Mouse (Mus musculus): ENCODE results near the gene Map3k5.

Gene Map3k5

GRCm38 (mm10) chr10:20159308-20159707 is 225.0 kb downstream of the Map3k5 start:
- DNase-seq (ENCODE audit: low spot score) = no peak

- DNase-seq (ENCODE audit: low spot score) = no peak
These were observed 226.6 kb downstream of the Map3k5 start for GRCm38 (mm10) chr10:20160914-20161313.

DNA sequence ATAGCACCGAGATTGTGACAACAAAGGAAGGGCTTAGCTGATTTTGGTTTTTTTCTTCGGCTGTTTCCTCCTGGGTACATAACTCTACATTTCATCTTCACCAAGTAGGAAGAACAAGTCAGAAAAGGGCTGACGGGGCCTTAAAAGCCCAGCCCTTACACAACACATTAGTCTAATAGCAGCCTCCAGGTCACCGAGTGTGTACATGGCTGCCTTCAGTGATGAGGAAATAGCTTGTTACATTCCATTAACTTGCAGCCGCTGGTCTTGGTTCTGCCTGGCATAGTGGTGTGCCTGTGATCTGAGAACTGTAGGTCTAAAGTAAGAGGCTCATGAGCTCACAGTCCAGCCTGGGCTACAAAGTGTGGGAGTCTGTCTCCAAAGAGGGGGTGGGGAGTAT is 230.5 kb downstream of the Map3k5 start:
- no peak for DNase-seq (ENCODE audit: low spot score)

GRCm38 (mm10) chr10:20166797-20167196 is 232.5 kb downstream of the Map3k5 start:
- no peak for DNase-seq (ENCODE audit: low spot score)

DNA sequence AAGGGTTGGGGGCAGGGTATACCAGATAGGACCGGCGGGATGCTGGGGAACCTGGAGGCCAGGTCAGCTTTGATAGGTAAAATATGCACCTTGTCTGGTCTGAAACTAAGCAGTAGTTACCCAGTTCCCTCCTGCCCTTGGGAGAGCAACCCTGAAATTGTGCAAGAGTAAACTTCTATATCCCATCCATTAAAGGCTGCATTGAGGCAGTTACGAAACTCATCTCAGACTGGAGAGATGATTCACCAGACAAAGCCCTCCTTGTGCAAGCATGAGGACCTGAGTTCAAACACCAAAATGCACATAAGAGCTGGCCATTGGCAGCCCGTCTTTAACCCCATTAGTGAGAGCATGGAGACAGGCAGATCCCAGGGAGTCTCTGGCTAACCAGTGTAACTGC is 233.2 kb downstream of the Map3k5 start:
- no peak for DNase-seq (ENCODE audit: low spot score)

GRCm38 (mm10) chr10:20169182-20169674 is 235.0 kb downstream of the Map3k5 start:
- DNase-seq (ENCODE audit: low spot score) = no peak

GRCm38 (mm10) chr10:20169927-20170604 is 235.8 kb downstream of the Map3k5 start:
- DNase-seq (ENCODE audit: low spot score) = no peak

DNA sequence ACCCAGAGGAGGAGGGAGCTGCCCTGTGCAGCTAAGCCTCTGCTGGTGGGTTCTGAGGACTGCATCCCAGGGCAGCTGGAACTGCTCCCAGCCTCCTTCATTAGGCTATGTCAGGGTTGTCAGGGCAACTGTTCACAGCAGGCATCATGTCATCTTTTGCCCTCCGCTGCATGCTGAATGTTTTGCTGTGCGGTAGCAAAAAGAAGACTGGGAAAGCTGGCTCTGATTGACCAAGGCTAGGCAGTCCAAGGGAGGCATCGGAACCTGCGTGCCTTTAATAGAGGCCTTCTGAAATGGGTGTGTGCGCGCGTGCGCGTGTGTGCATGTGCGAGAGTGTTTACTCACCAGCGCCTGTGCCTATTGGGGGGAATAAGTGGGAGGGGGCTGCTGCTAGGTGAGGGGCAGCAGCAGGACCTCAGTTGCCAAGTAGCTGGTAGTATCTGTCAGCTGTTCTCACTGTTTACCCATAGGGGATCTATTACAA is 236.4 kb downstream of the Map3k5 start:
- DNase-seq (ENCODE audit: low spot score) = no peak

GRCm38 (mm10) chr10:20171209-20171608 is 236.9 kb downstream of the Map3k5 start:
- DNase-seq (ENCODE audit: low spot score) = no peak

DNA sequence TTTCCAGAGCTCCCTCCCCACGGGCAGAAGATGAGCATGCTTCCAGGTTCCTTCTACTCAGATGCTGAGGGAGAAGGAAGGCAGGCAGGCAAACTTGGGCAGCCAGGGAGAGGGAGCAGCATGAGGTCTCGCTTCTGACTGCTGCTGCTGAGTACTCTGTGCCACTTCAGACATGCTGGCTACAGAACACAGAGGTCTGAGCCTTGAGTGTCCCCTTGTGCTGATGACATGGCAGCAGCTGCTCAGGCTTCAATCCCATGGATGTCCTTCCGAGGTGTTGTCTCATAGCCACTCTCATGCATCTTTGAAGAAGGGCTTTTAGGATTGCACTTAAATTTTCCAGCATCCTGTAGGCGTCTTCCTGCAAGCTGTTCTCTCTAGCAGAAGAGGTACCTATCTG is 237.5 kb downstream of the Map3k5 start:
- DNase-seq (ENCODE audit: low spot score) = no peak

DNA sequence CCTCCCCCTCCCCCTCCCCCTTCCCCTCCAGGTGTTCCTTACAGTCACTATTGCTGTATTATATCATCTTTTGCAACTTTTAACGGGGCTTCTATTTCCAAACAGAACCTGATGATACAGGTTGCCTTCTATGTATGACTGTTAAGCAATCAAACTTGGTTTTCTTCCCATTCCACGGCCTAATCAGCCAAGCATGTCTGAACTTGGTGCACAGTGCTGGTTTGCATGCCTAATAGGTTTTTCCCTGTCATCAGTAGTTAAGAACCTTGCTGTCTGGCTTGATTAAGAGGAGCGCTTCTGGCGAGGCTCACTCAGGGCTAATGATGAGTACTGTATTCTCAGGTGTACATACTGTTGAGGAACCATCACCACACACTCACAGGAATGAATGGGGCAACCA is 239.5 kb downstream of the Map3k5 start:
- DNase-seq (ENCODE audit: low spot score) = no peak

- no peak for DNase-seq (ENCODE audit: low spot score)
These were observed 241.8 kb downstream of the Map3k5 start for GRCm38 (mm10) chr10:20176054-20176453.

DNA sequence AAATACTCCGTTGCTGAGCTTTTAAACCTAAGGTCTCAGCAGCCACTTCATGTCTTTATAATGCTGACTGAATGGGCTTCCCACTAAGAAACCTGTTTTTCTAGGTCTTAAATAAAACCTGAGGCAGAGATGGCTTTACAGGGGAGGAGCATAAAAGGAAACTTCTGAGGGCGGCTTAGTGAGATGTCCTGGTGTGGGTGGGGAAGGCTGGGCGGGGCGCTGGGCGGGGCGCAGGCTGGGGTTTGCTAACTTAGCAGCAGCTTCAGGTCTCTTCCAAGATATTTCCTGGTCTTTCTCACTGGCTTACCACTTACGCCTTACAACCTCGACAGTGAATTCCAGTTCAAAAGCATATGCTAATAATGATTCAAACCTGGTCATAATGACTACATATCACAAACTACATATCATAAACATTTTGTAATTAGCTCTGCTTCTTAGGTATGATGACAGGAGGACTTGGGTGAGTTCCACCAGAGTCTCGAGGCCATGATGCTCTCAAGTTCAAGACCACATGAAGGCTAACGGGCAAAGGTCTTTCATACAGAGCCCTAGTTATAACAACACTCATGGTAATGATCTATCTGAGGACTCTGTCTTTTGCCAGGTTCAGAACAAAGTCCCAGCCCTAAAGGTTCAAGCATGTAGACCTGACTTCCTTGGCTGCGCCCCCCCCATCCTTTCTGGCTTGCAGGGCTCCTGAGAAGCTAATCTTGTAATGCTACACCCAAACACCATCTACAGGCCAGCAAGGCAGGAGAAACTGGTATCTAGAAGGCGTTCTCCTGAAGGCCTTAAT is 244.7 kb downstream of the Map3k5 start:
- DNase-seq (ENCODE audit: low spot score) = no peak

GRCm38 (mm10) chr10:20181198-20181597 is 246.9 kb downstream of the Map3k5 start:
- no peak for DNase-seq (ENCODE audit: low spot score)

GRCm38 (mm10) chr10:20181680-20182399 is 247.6 kb downstream of the Map3k5 start:
- no peak for DNase-seq (ENCODE audit: low spot score)

DNA sequence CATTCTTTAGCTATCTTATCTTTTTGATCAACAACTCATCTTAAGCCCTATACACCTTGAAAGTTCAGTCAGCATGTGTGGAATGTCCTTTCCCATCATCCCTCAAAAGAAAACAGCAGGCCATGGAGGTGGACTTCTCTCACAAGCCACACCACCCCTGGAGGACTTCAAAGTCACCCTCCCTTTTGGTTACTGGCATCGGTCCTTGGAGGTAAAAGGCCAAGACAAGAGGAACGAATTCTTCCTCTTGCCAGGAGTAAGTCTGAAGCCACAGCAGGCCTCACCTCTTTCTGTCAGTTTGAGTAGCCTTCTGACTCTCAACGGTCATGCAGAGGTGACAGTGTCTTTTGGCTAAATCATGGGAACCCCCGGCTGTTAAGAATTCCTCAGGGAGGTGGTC is 250.1 kb downstream of the Map3k5 start:
- no peak for DNase-seq (ENCODE audit: low spot score)

GRCm38 (mm10) chr10:20185264-20185663 is 251.0 kb downstream of the Map3k5 start:
- no peak for DNase-seq (ENCODE audit: low spot score)

GRCm38 (mm10) chr10:20185806-20186205 is 251.5 kb downstream of the Map3k5 start:
- DNase-seq (ENCODE audit: low spot score) = no peak

DNA sequence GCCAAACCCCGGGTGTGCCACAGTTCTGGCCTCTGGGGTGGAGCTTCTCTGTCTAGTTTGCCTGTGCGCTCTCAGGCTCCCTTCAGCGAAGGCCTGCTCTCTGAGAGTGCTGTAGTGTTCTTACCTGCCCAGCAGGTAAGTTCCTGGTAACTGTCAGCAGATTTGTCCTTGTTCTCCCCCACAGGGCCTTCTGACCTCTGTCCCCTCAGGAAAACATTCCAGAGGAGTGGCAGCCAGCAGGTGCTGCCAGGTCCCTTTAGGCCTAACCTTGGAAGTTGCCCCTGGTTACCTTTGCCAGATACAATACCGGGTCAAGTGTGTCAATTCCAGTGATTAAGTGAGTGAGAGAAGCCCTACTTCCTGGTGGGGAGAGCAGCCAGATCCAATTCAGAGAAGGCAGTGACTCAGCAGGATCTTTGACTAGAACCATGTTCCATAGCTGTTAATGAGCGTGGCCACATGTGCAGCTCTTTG is 252.6 kb downstream of the Map3k5 start:
- DNase-seq (ENCODE audit: low spot score) = no peak

DNA sequence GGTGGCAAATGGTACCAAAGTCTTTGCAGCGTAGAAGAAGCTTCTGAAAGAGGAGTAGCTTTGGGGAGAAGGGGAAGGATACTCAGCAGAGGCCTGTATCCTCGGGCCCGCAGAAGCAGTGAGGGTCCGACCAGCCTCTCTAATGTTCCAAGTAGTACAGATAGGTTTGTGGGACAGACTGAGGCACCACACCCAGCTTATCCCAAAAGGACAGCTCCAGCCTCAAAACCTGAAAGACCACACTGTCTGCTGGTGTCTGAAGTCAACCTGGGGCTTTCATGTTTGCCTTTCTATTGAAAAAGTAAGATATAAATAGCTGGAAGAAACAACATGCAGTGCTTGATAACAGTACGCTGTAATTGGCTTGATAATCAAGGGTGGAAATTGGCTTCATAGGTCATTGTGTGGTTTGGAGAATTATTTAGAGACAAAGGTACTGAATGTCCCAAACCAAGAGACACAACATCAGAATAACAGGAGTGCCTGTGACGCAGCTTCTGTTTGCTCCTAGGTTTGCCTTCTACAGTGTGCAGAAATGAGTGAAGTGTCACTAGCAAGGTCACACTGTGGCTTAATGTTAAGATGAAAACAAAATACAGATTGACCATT is 256.0 kb downstream of the Map3k5 start:
- DNase-seq (ENCODE audit: low spot score) = no peak
